Mouse (Mus musculus) CH12.LX (cell line): ENCODE data around the gene Arhgap28. TPM values are rescaled to one million over a fixed set of nuclear protein-coding genes. Genes with fewer than 3 reads are reported as not detected.

Experiments
- DNase-seq: peaks from one replicate; pipeline ENCODE4 v3.0.0-alpha.2; 2013; ENCODE audit errors: extremely low read depth
- H3K27ac ChIP-seq: 2 replicates; pipeline ENCODE4 v1.5.1; 2012; ENCODE audit warnings: low read depth, mild to moderate bottlenecking, control low read depth, moderate library complexity; ENCODE audit not compliant: insufficient read depth
- H3K27me3 ChIP-seq: replicated peaks from 2 replicates; pipeline ENCODE3; 2012; ENCODE audit warnings: inconsistent platforms
- H3K36me3 ChIP-seq, 2 experiments: replicated peaks in 1 of 2; 2 replicates each; pipeline versions ENCODE3 to v1.6.1; 2012; ENCODE audit warnings: inconsistent platforms in 1 of 2, low read length in 1 of 2, mild to moderate bottlenecking in 1 of 2, mixed read lengths in 1 of 2, moderate library complexity in 1 of 2; ENCODE audit not compliant: control insufficient read depth in 1 of 2, insufficient read depth in 1 of 2
- H3K4me1 ChIP-seq, 2 experiments: 2 replicates each; pipeline ENCODE4 v1.6.1; 2012; ENCODE audit warnings: inconsistent platforms in 1 of 2, moderate library complexity in 1 of 2; ENCODE audit not compliant: insufficient read depth in 2 of 2, control insufficient read depth in 1 of 2
- H3K4me2 ChIP-seq: 2 replicates; pipeline ENCODE4 v1.6.1; 2012; ENCODE audit warnings: low read depth, mild to moderate bottlenecking, control low read depth; ENCODE audit not compliant: poor library complexity, insufficient read depth, severe bottlenecking
- H3K4me3 ChIP-seq, 3 experiments: fragments of 150-350 bp in 1 of 3; sonication (generic) in 1 of 3; replicated peaks in 1 of 3; 2 replicates each; pipeline versions ENCODE3 to v1.5.1; 2011 to 2012; ENCODE audit warnings: low read depth in 2 of 3, low read length in 2 of 3, mild to moderate bottlenecking in 2 of 3, moderate library complexity in 2 of 3, control low read depth in 1 of 3, improper control_type of control experiment in 1 of 3, inconsistent platforms in 1 of 3, mixed read lengths in 1 of 3; ENCODE audit not compliant: poor library complexity in 1 of 3
- H3K79me2 ChIP-seq: replicated peaks from 2 replicates; pipeline ENCODE4 v1.6.1; 2012; ENCODE audit warnings: mild to moderate bottlenecking, moderate library complexity; ENCODE audit not compliant: control insufficient read depth, poor library complexity, insufficient read depth, severe bottlenecking; ENCODE audit errors: extremely low read depth
- H3K9ac ChIP-seq: 2 replicates; pipeline ENCODE4 v1.6.1; 2012; ENCODE audit warnings: low read depth, mild to moderate bottlenecking, control low read depth, moderate library complexity; ENCODE audit not compliant: insufficient read depth
- H3K9me3 ChIP-seq: replicated peaks from 2 replicates; pipeline ENCODE3; 2012; ENCODE audit warnings: low read length, inconsistent platforms, mixed read lengths
- CHD1 ChIP-seq: IDR thresholded peaks from 2 replicates; pipeline ENCODE4 v1.6.1; 2012; ENCODE audit warnings: low read depth, low read length, improper control_type of control experiment, inconsistent platforms
- CHD2 ChIP-seq: IDR thresholded peaks from 2 replicates; pipeline ENCODE4 v1.6.1; 2011; ENCODE audit warnings: low read length, improper control_type of control experiment
- CTCF ChIP-seq, 2 experiments: IDR thresholded peaks in 1 of 2; conservative IDR thresholded peaks in 1 of 2; 2 replicates each; pipeline ENCODE4 v1.5.1; 2011 to 2012; ENCODE audit warnings: low read depth in 2 of 2, low read length in 2 of 2, improper control_type of control experiment in 1 of 2, inconsistent platforms in 1 of 2, mild to moderate bottlenecking in 1 of 2, moderate library complexity in 1 of 2
- E2F4 ChIP-seq: IDR thresholded peaks from 2 replicates; pipeline ENCODE4 v1.6.1; 2011; ENCODE audit warnings: low read depth, low read length, improper control_type of control experiment; ENCODE audit not compliant: insufficient replicate concordance
- ELF1 ChIP-seq: IDR thresholded peaks from 2 replicates; pipeline ENCODE4 v1.6.1; 2014; ENCODE audit warnings: low read depth, mild to moderate bottlenecking, inconsistent platforms, low read length, improper control_type of control experiment
- EP300 ChIP-seq: IDR thresholded peaks from 2 replicates; pipeline ENCODE4 v1.6.1; 2011; ENCODE audit warnings: low read length, improper control_type of control experiment
- JUN ChIP-seq: IDR thresholded peaks from 2 replicates; pipeline ENCODE4 v1.6.1; 2011; ENCODE audit warnings: low read depth, mild to moderate bottlenecking, low read length, improper control_type of control experiment, moderate library complexity; ENCODE audit not compliant: insufficient read depth
- JUND ChIP-seq: conservative IDR thresholded peaks from 2 replicates; pipeline ENCODE4 v1.6.1; 2011; ENCODE audit warnings: low read depth, low read length, improper control_type of control experiment
- KAT2A ChIP-seq: IDR thresholded peaks from 2 replicates; pipeline ENCODE4 v1.6.1; 2012; ENCODE audit warnings: low read length, improper control_type of control experiment, inconsistent platforms; ENCODE audit not compliant: insufficient replicate concordance
- MAX ChIP-seq: IDR thresholded peaks from 2 replicates; pipeline ENCODE4 v1.6.1; 2011; ENCODE audit warnings: low read length, improper control_type of control experiment
- MAZ ChIP-seq: IDR thresholded peaks from 2 replicates; pipeline ENCODE4 v1.6.1; 2012; ENCODE audit warnings: low read depth, mild to moderate bottlenecking, inconsistent platforms, low read length, improper control_type of control experiment, moderate library complexity
- MEF2A ChIP-seq: IDR thresholded peaks from 2 replicates; pipeline ENCODE4 v1.6.1; 2014; ENCODE audit warnings: low read depth, mild to moderate bottlenecking, inconsistent platforms, low read length, improper control_type of control experiment, borderline replicate concordance
- MYC ChIP-seq: IDR thresholded peaks from 2 replicates; pipeline ENCODE4 v1.6.1; 2011; ENCODE audit warnings: low read depth, mild to moderate bottlenecking, improper control_type of control experiment, low read length
- NELFE ChIP-seq: IDR thresholded peaks from 2 replicates; pipeline ENCODE4 v1.6.1; 2011; ENCODE audit warnings: low read depth, low read length, improper control_type of control experiment
- NRF1 ChIP-seq: IDR thresholded peaks from 2 replicates; pipeline ENCODE4 v1.6.1; 2014; ENCODE audit warnings: low read depth, mild to moderate bottlenecking, inconsistent platforms, low read length, improper control_type of control experiment, moderate library complexity
- POLR2A ChIP-seq: IDR thresholded peaks from 2 replicates; pipeline ENCODE4 v1.6.1; 2011; ENCODE audit warnings: low read depth, mild to moderate bottlenecking, improper control_type of control experiment, low read length
- POLR2AphosphoS2 ChIP-seq: IDR thresholded peaks from 2 replicates; pipeline ENCODE4 v1.6.1; 2011; ENCODE audit warnings: low read depth, low read length, improper control_type of control experiment
- RAD21 ChIP-seq: IDR thresholded peaks from 2 replicates; pipeline ENCODE4 v1.6.1; 2011; ENCODE audit warnings: low read depth, mild to moderate bottlenecking, low read length, improper control_type of control experiment, moderate library complexity
- TBP ChIP-seq: conservative IDR thresholded peaks from 2 replicates; pipeline ENCODE4 v1.6.1; 2011; ENCODE audit warnings: low read depth, low read length, improper control_type of control experiment
- USF1 ChIP-seq: IDR thresholded peaks from 2 replicates; pipeline ENCODE4 v1.6.1; 2014; ENCODE audit warnings: low read depth, mild to moderate bottlenecking, inconsistent platforms, low read length, improper control_type of control experiment
- ZC3H11A ChIP-seq: IDR thresholded peaks from 2 replicates; pipeline ENCODE4 v1.6.1; 2012; ENCODE audit warnings: low read depth, mild to moderate bottlenecking, inconsistent platforms, low read length, improper control_type of control experiment
- ZMIZ1 ChIP-seq: IDR thresholded peaks from 2 replicates; pipeline ENCODE4 v1.6.1; 2012; ENCODE audit warnings: low read depth, mild to moderate bottlenecking, inconsistent platforms, low read length, improper control_type of control experiment
- ZNF384 ChIP-seq: IDR thresholded peaks from 2 replicates; pipeline ENCODE4 v1.6.1; 2012; ENCODE audit warnings: low read depth, low read length, improper control_type of control experiment, inconsistent platforms
- dilution Hi-C: fragments of 300-500 bp; cut with MboI; formaldehyde crosslinking; loops from 2 replicates; pipeline ENCODE4 v1.14.3; 2020; ENCODE audit warnings: low sequenced_read_pairs; ENCODE audit not compliant: extremely low pct_unique_long_range_greater_than_20kb, extremely low pct_ligation_motif_present
- in situ Hi-C: fragments of 300-500 bp; cut with MboI; formaldehyde crosslinking; loops from 3 replicates; pipeline ENCODE4 v1.14.3; 2019; ENCODE audit warnings: low sequenced_read_pairs, low pct_ligation_motif_present, low pct_unique_long_range_greater_than_20kb, mixed read lengths
- polyA plus RNA-seq: library from polyadenylated mRNA; unstranded; fragments of >175 nt; gene quantifications from 2 replicates; pipeline ENCODE4 v1.2.1, GENCODE M21; 2012; ENCODE audit warnings: low read depth; ENCODE audit not compliant: insufficient read length
- total RNA-seq, 2 experiments: library from RNA; depleted of rRNA; stranded (reverse); fragments of 300-350 nt in 1 of 2; fragments of >200 nt in 1 of 2; gene quantifications; 2 replicates each; pipeline ENCODE4 v1.2.3; 2012 to 2014

The Arhgap28 gene
- total and polyA plus RNA-seq, 3 experiments: not detected

- in situ Hi-C loops (no loop called here), dilution Hi-C loops (no loop called here)
- Histone ChIP-seq H3K9ac (no peak overlapping the region), H3K4me2 (no peak overlapping the region), H3K27ac (no peak overlapping the region), H3K4me1 (no peaks in the 10 kb centered on the region), H3K9me3 (peaks cover 74% of the 10 kb centered on the region), H3K36me3 (no peaks in the 10 kb centered on the region), H3K4me3 (no peak overlapping the region), H3K79me2 (no peaks in the 10 kb centered on the region), H3K27me3 (no peaks in the 10 kb centered on the region)
- TF ChIP-seq MAX (no peak), EP300 (no peak), NRF1 (no peak), RAD21 (no peak), CHD1 (no peak), TBP (no peak), MAZ (no peak), ELF1 (no peak), JUN (no peak), MEF2A (no peak), E2F4 (no peak), KAT2A (no peak), CTCF (conservative IDR thresholded peaks at IDR 0.05 in 1 of 2, IDR thresholded peaks at IDR 0.05 in 1 of 2; ENCODE audit: low read depth in 2 of 2, low read length in 2 of 2) (no peak), ZC3H11A (no peak), MYC (no peak), ZMIZ1 (no peak), POLR2AphosphoS2 (no peak), POLR2A (no peak), USF1 (no peak)
- no peak for DNase-seq
These were observed 25.6 kb upstream of the Arhgap28 start for GRCm38 (mm10) chr17:68029495-68029894.

GRCm38 (mm10) chr17:68028519-68028918 lies 24.6 kb upstream of the Arhgap28 start:
- H3K27me3 ChIP-seq: no peaks in the 10 kb centered on the region
- TF ChIP-seq MAZ: no peak
- TF ChIP-seq JUND: no peak
- no peak for TF ChIP-seq ZNF384
- TF ChIP-seq MEF2A: no peak
- no peak for TF ChIP-seq NELFE
- TF ChIP-seq TBP: no peak
- TF ChIP-seq NRF1: no peak
- no peak for TF ChIP-seq CHD2
- no peak overlapping the region for H3K9ac ChIP-seq
- H3K4me1 ChIP-seq: no peaks in the 10 kb centered on the region
- no peak overlapping the region for H3K27ac ChIP-seq
- in situ Hi-C loops: no loop called here
- no peaks in the 10 kb centered on the region for H3K36me3 ChIP-seq
- no peak overlapping the region for H3K4me2 ChIP-seq
- no peak for DNase-seq
- dilution Hi-C loops: no loop called here
- no peaks in the 10 kb centered on the region for H3K79me2 ChIP-seq
- H3K4me3 ChIP-seq: no peak overlapping the region
- peaks cover 76% of the 10 kb centered on the region for H3K9me3 ChIP-seq
